Mouse (Mus musculus) limb, embryonic 11.5 days (tissue): Measurements from ENCODE around the gene Gm6377. TPM values are rescaled to one million over a fixed set of nuclear protein-coding genes. Genes with fewer than 3 reads are reported as not detected.

ENCODE experiments used
- ATAC-seq: fragments of 200-750 bp; cut with Nextera tagmentation; 2 replicates; pipeline ENCODE4 v1.8.0; 2017; ENCODE audit warnings: low read depth; ENCODE audit not compliant: insufficient number of reproducible peaks, low FRiP score, low TSS enrichment
- DNase-seq: peaks from one replicate; pipeline ENCODE4 v3.0.0-alpha.2; 2015; ENCODE audit warnings: low spot score
- H3K27ac ChIP-seq: fragments of 300-500 bp; sonication (generic); replicated peaks from 2 replicates; pipeline ENCODE4 v1.5.1; 2014; ENCODE audit warnings: low read depth, mild to moderate bottlenecking, low read length
- H3K27me3 ChIP-seq: fragments of 300-500 bp; sonication (generic); 2 replicates; pipeline ENCODE4 v1.6.1; 2014; ENCODE audit warnings: mild to moderate bottlenecking, low read length, mixed read lengths; ENCODE audit not compliant: control insufficient read depth, insufficient read depth
- H3K36me3 ChIP-seq: fragments of 300-500 bp; sonication (generic); 2 replicates; pipeline ENCODE4 v1.6.1; 2014; ENCODE audit warnings: mild to moderate bottlenecking, low read length, moderate library complexity, mixed read lengths; ENCODE audit not compliant: control insufficient read depth, insufficient read depth
- H3K4me1 ChIP-seq: fragments of 300-500 bp; sonication (generic); 2 replicates; pipeline ENCODE4 v1.6.1; 2014; ENCODE audit warnings: low read length, mixed read lengths; ENCODE audit not compliant: control insufficient read depth, insufficient read depth
- H3K4me2 ChIP-seq: fragments of 300-500 bp; sonication (generic); 2 replicates; pipeline ENCODE4 v1.6.1; 2014; ENCODE audit warnings: low read depth, mild to moderate bottlenecking, moderate library complexity; ENCODE audit not compliant: severe bottlenecking
- H3K4me3 ChIP-seq: fragments of 300-500 bp; sonication (generic); 2 replicates; pipeline ENCODE4 v1.5.1; 2014; ENCODE audit warnings: low read depth, low read length
- H3K9ac ChIP-seq: fragments of 300-500 bp; sonication (generic); 2 replicates; pipeline ENCODE4 v1.6.1; 2014; ENCODE audit warnings: mild to moderate bottlenecking, low read length
- H3K9me3 ChIP-seq: fragments of 300-500 bp; sonication (generic); 2 replicates; pipeline ENCODE4 v1.6.1; 2016; ENCODE audit warnings: low read length; ENCODE audit not compliant: control insufficient read depth
- WGBS: fragments of 180-500 bp; shearing (Covaris S2); extraction: QIAGEN DNeasy Blood & Tissue Kit; methylation state at CpG from one replicate; pipeline ENCODE4 v1.1.7; 2014; 5-methylcytosine and 5-hydroxymethylcytosine counted together
- polyA plus RNA-seq: library from polyadenylated mRNA; unstranded; fragments of >200 nt; fragmentation: Nextera tagmentation; extraction: Ambion mirVana; gene quantifications from 2 replicates; pipeline ENCODE4 v1.2.1, GENCODE M21; 2014

Gm6377 gene
- polyA plus RNA-seq, 1 experiment from 2014 or later = not detected

- Histone ChIP-seq H3K9me3 (no peaks in the 10 kb centered on the region), H3K27me3 (no peaks in the 10 kb centered on the region), H3K4me3 (no peak overlapping the region), H3K4me2 (no peak overlapping the region), H3K4me1 (no peaks in the 10 kb centered on the region), H3K9ac (no peak overlapping the region), H3K27ac (no peak overlapping the region), H3K36me3 (no peaks in the 10 kb centered on the region)
- DNase-seq = no peak
- ATAC-seq = no peak
- 70% methylated on average over 4 of the region's 4 CpGs for WGBS
These were observed 5.6 kb upstream of the Gm6377 start for GRCm38 (mm10) chrX:109190969-109191368.

- Histone ChIP-seq H3K36me3 (no peaks in the 10 kb centered on the region), H3K9ac (no peak overlapping the region), H3K9me3 (no peaks in the 10 kb centered on the region), H3K4me3 (no peak overlapping the region), H3K27ac (no peak overlapping the region), H3K4me1 (no peaks in the 10 kb centered on the region), H3K4me2 (no peak overlapping the region), H3K27me3 (no peaks in the 10 kb centered on the region)
- 55% methylated on average over 4 of the region's 4 CpGs for WGBS
- DNase-seq (no peak), ATAC-seq (no peak)
These were observed 5.1 kb upstream of the Gm6377 start for GRCm38 (mm10) chrX:109191436-109191835.

GRCm38 (mm10) chrX:109207843-109208242 is 11.3 kb downstream of the Gm6377 start:
- Histone ChIP-seq H3K9me3 (no peaks in the 10 kb centered on the region), H3K27me3 (no peaks in the 10 kb centered on the region)

GRCm38 (mm10) chrX:109228720-109229119 is 32.2 kb downstream of the Gm6377 start:
- WGBS = 96% methylated on average over 1 of the region's 1 CpGs
- Histone ChIP-seq H3K27ac (no peak overlapping the region), H3K27me3 (no peaks in the 10 kb centered on the region), H3K36me3 (no peaks in the 10 kb centered on the region), H3K4me2 (no peak overlapping the region), H3K9ac (no peak overlapping the region), H3K4me1 (no peaks in the 10 kb centered on the region), H3K4me3 (no peak overlapping the region), H3K9me3 (no peaks in the 10 kb centered on the region)
- DNase-seq (no peak), ATAC-seq (no peak)

More at GRCm38 (mm10) chrX:109207843-109208242, 11.3 kb downstream of the Gm6377 start:
- Histone ChIP-seq H3K4me2 (no peak overlapping the region), H3K36me3 (no peaks in the 10 kb centered on the region), H3K27ac (no peak overlapping the region), H3K4me3 (no peak overlapping the region), H3K9ac (no peak overlapping the region), H3K4me1 (no peaks in the 10 kb centered on the region)
- ATAC-seq = no peak
- no peak for DNase-seq

GRCm38 (mm10) chrX:109235383-109236036 is 39.0 kb downstream of the Gm6377 start:
- Histone ChIP-seq H3K27me3 (no peaks in the 10 kb centered on the region), H3K4me2 (no peak overlapping the region), H3K9me3 (no peaks in the 10 kb centered on the region), H3K4me3 (no peak overlapping the region), H3K27ac (no peak overlapping the region), H3K36me3 (no peaks in the 10 kb centered on the region), H3K4me1 (no peaks in the 10 kb centered on the region), H3K9ac (no peak overlapping the region)
- DNase-seq (no peak), ATAC-seq (no peak)
- 83% methylated on average over 3 of the region's 3 CpGs for WGBS

GRCm38 (mm10) chrX:109238163-109238562 is 41.6 kb downstream of the Gm6377 start:
- Histone ChIP-seq H3K36me3 (no peaks in the 10 kb centered on the region), H3K27me3 (no peaks in the 10 kb centered on the region), H3K27ac (no peak overlapping the region), H3K9me3 (no peaks in the 10 kb centered on the region), H3K4me3 (no peak overlapping the region), H3K4me1 (no peaks in the 10 kb centered on the region), H3K9ac (no peak overlapping the region), H3K4me2 (no peak overlapping the region)
- DNase-seq = no peak
- no peak for ATAC-seq

Other genes with a start within 250 kb of the Gm6377 start
- 20.7 and 23.4 TPM in 2 replicates for gene Hmgn5, start 183.4 kb upstream of the Gm6377 start, polyA plus RNA-seq
- 170 and 173 TPM in 2 replicates for gene Sh3bgrl, start 101.4 kb upstream of the Gm6377 start, polyA plus RNA-seq